Mouse (Mus musculus) heart, embryonic 10.5 days (tissue): ENCODE results near the gene Stx4a. TPM values are rescaled to one million over a fixed set of nuclear protein-coding genes. Genes with fewer than 3 reads are reported as not detected.
"Not testable (repeated sequence)": the region's sequence is repeated elsewhere in the genome, so short reads cannot be mapped to it uniquely, and the experiment has no call there.

Experiments used
- DNase-seq: peaks from one replicate; pipeline ENCODE4 v3.0.0-alpha.2; 2017; ENCODE audit warnings: low spot score
- H3K27ac ChIP-seq: fragments of 300-500 bp; sonication (generic); 2 replicates; pipeline ENCODE4 v1.5.1; 2016; ENCODE audit warnings: mild to moderate bottlenecking
- H3K27me3 ChIP-seq: fragments of 300-500 bp; sonication (generic); 2 replicates; pipeline ENCODE4 v1.6.1; 2016; ENCODE audit warnings: mild to moderate bottlenecking; ENCODE audit not compliant: poor library complexity, insufficient read depth, severe bottlenecking
- H3K36me3 ChIP-seq: fragments of 300-500 bp; sonication (generic); 2 replicates; pipeline ENCODE4 v1.6.1; 2016; ENCODE audit warnings: mild to moderate bottlenecking, moderate library complexity
- H3K4me1 ChIP-seq: fragments of 300-500 bp; sonication (generic); 2 replicates; pipeline ENCODE4 v1.6.1; 2016; ENCODE audit warnings: mild to moderate bottlenecking
- H3K4me3 ChIP-seq: fragments of 300-500 bp; sonication (generic); 2 replicates; pipeline ENCODE4 v1.5.1; 2016; ENCODE audit warnings: mild to moderate bottlenecking, moderate library complexity
- H3K9me3 ChIP-seq: fragments of 300-500 bp; sonication (generic); 2 replicates; pipeline ENCODE4 v1.6.1; 2016; ENCODE audit warnings: mild to moderate bottlenecking, moderate library complexity
- WGBS: fragments of 180-500 bp; shearing (Covaris S2); methylation state at CpG from one replicate; pipeline ENCODE4 v1.1.7; 2016; 5-methylcytosine and 5-hydroxymethylcytosine counted together
- polyA plus RNA-seq: library from polyadenylated mRNA; unstranded; fragments of >200 nt; fragmentation: Nextera tagmentation; extraction: Ambion mirVana; gene quantifications from 2 replicates; pipeline ENCODE4 v1.2.1, GENCODE M21; 2016

Stx4a gene
- polyA plus RNA-seq: 32.4 and 36.3 TPM in 2 replicates

GRCm38 (mm10) chr7:127824176-127824871 lies at the start of gene Stx4a, which contains the start of gene Stx1b:
Gene Stx4a (plus strand): TSS chr7:127824294.
Gene Stx1b (minus strand): TSS chr7:127824549.
- H3K4me3 ChIP-seq: peak within 1 kb of the TSS; percentile 72
- H3K36me3 ChIP-seq: no peaks in the 10 kb centered on the region
- H3K27ac ChIP-seq: peak within 1 kb of the TSS; percentile 84
- peaks cover 27% of the 10 kb centered on the region for H3K4me1 ChIP-seq
- H3K27me3 ChIP-seq: no peaks in the 10 kb centered on the region; the same call in 1 of the 2 replicates
- 4% methylated on average over 34 of the region's 38 CpGs for WGBS
- no peak for DNase-seq
- no peaks in the 10 kb centered on the region for H3K9me3 ChIP-seq

GRCm38 (mm10) chr7:127775837-127776236 lies 48.3 kb upstream of the Stx4a start:
- not testable (repeated sequence) for H3K9me3 ChIP-seq, H3K27me3 ChIP-seq, DNase-seq
- Histone ChIP-seq H3K27ac (peak overlapping the region; percentile 99), H3K4me1 (peaks cover 20% of the 10 kb centered on the region), H3K36me3 (peaks cover 24% of the 10 kb centered on the region), H3K4me3 (peak overlapping the region; percentile 96)
- 71% methylated on average over 7 of the region's 7 CpGs for WGBS

DNA sequence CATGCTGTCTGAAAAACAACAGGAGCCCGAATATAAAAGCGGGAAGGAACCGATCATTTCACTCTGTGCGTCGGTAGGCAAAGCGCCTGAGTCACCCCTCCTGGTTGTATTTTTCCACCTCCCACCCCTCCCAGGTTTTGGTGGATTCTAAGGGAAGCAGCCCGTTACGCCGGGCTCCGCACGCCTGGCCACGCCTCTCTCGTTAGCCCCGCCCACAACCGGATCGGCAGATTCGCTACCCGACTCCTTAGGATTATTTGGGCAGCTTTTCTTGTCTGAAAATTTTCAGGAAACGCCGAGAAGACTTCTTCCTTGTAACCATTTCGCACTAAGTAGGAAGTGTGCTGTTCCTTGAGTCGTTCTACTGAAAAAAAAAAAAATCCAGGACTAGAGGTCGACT lies 47.7 kb upstream of the Stx4a start, which contains the start of gene Setd1a:
Gene Setd1a (plus strand): TSS at position 245 of the 400 bp plus-strand sequence.
- DNase-seq: peak; percentile 90
- 0% methylated on average over 23 of the region's 23 CpGs for WGBS
- Histone ChIP-seq H3K27ac (peak within 1 kb of the TSS; percentile 99), H3K4me3 (peak within 1 kb of the TSS; percentile 96), H3K36me3 (peaks cover 30% of the 10 kb centered on the region), H3K27me3 (no peaks in the 10 kb centered on the region), H3K9me3 (no peaks in the 10 kb centered on the region), H3K4me1 (peaks cover 15% of the 10 kb centered on the region)

- under 1% methylated on average over 68 of the region's 70 CpGs for WGBS
- peaks cover 15% of the 10 kb centered on the region for H3K4me1 ChIP-seq
- H3K4me3 ChIP-seq: peak overlapping the region; percentile 96
- no peaks in the 10 kb centered on the region for H3K27me3 ChIP-seq
- H3K9me3 ChIP-seq: no peaks in the 10 kb centered on the region
- peak; percentile 97 for DNase-seq
- H3K36me3 ChIP-seq: peaks cover 36% of the 10 kb centered on the region
- peak overlapping the region; percentile 99 for H3K27ac ChIP-seq
These were observed 47.1 kb upstream of the Stx4a start for GRCm38 (mm10) chr7:127776878-127777473.

- peak overlapping the region; percentile 96 for H3K4me3 ChIP-seq
- DNase-seq: peak; percentile 89
- H3K4me1 ChIP-seq: peaks cover 15% of the 10 kb centered on the region
- H3K27me3 ChIP-seq: no peaks in the 10 kb centered on the region
- H3K27ac ChIP-seq: peak overlapping the region; percentile 99
- 5% methylated on average over 57 of the region's 66 CpGs for WGBS
- no peaks in the 10 kb centered on the region for H3K9me3 ChIP-seq
- H3K36me3 ChIP-seq: peaks cover 43% of the 10 kb centered on the region
These were observed 46.4 kb upstream of the Stx4a start for GRCm38 (mm10) chr7:127777474-127778266.

DNA sequence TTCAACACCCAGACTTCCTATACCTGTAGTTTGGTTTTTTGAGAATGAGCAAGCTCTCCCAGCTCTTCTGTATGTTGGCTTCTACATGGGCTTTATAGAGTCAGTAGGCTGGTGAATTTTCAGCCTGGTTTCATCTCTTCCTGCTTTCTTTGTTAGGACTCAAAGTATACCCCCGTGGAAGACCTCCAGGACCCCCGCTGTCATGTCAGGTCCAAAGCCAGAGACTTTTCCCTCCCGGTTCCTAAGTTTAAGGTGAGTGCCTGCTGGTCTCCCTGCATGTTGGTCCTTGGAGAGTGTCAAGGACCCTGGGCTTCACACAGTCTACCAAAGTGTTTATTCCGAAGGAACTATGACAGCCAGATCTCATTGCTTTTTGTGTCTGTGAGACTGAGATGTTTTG lies 45.7 kb upstream of the Stx4a start:
- Histone ChIP-seq H3K36me3 (peaks cover 48% of the 10 kb centered on the region), H3K4me3 (peak overlapping the region; percentile 96), H3K27me3 (no peaks in the 10 kb centered on the region), H3K27ac (peak overlapping the region; percentile 99; the same call in 1 of the 2 replicates), H3K9me3 (no peaks in the 10 kb centered on the region), H3K4me1 (peaks cover 15% of the 10 kb centered on the region)
- no peak for DNase-seq
- 77% methylated on average over 4 of the region's 4 CpGs for WGBS

DNA sequence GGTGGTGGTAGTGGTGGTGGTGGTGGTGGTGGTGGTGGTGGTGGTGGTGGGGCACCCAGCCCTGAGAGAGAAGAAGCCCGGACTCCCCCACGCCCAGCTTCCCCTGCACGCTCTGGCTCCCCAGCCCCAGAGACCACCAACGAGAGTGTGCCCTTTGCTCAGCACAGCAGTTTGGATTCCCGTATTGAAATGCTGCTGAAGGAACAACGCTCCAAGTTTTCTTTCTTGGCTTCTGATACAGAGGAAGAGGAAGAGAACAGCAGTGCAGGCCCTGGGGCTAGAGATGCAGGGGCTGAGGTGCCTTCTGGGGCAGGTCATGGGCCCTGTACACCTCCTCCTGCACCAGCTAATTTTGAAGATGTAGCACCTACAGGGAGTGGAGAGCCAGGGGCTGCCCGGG lies 38.8 kb upstream of the Stx4a start, which contains the start of gene Gm49388:
Gene Gm49388 (plus strand): TSS at position 301 of the 400 bp plus-strand sequence.
- Histone ChIP-seq H3K4me3 (no peak within 1 kb of the TSS), H3K36me3 (peaks cover 97% of the 10 kb centered on the region), H3K27ac (no peak within 1 kb of the TSS), H3K9me3 (no peaks in the 10 kb centered on the region), H3K27me3 (no peaks in the 10 kb centered on the region), H3K4me1 (0 out of 2 replicates have a peak, but pooled peaks cover 7% of the 10 kb centered on the region)
- WGBS: 93% methylated on average over 7 of the region's 7 CpGs
- no peak for DNase-seq

DNA sequence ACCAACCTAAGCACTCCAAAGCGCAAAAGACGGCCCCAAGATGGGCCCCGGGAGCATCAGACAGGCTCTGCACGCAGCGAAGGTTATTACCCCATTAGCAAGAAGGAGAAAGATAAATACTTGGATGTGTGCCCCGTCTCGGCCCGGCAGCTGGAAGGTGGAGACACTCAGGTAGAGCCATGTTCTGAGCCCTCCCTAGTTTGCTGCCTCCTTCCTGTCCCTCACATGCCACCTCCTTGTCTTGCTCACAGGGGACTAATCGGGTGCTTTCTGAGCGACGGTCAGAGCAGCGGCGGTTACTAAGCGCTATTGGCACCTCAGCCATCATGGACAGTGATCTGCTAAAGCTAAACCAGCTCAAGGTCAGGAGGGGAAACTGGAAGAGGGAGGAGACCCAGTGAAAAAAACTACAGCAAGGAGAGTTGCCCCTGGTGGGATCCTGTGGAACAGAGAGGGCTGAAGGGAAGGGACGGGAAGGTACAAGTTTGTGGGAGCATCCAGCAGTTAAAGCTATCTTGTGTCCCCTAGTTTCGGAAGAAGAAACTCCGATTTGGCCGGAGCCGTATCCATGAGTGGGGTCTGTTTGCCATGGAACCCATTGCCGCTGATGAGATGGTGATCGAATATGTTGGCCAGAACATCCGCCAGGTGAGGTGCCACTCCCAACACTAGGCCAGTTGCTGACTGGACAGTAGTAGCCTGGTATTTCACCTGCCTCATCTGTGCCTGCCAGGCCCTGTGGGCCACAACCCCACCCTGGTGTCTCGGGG lies 26.8 kb upstream of the Stx4a start:
- H3K4me1 ChIP-seq: peaks cover 15% of the 10 kb centered on the region
- H3K9me3 ChIP-seq: no peaks in the 10 kb centered on the region
- peaks cover 90% of the 10 kb centered on the region for H3K36me3 ChIP-seq
- no peak for DNase-seq
- no peaks in the 10 kb centered on the region for H3K27me3 ChIP-seq
- H3K27ac ChIP-seq: no peak overlapping the region
- 92% methylated on average over 23 of the region's 23 CpGs for WGBS
- H3K4me3 ChIP-seq: no peak overlapping the region

DNA sequence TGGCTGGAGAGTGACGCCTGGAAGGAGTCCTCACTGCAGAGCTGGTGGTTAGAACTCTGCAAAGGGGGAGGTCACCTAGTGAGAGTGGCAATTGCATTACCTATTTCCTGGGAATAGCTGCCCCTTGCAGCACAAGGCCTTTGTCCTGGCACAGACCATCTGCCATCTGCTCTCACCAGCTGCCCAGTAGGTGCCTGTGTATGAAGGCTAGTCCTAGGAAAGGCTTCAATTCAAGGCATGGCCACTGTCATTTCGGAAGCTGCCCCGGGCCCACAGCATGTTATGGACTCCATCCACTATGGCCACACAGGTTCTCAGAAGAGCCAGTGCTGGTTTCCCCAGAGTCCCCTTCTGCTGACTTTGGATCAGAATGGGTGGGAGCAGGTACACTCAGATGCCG lies 25.5 kb upstream of the Stx4a start:
- Histone ChIP-seq H3K27me3 (no peaks in the 10 kb centered on the region), H3K9me3 (no peaks in the 10 kb centered on the region), H3K27ac (no peak overlapping the region), H3K36me3 (peaks cover 85% of the 10 kb centered on the region), H3K4me3 (no peak overlapping the region), H3K4me1 (peaks cover 15% of the 10 kb centered on the region)
- DNase-seq: no peak
- WGBS: 90% methylated on average over 4 of the region's 4 CpGs

GRCm38 (mm10) chr7:127799211-127799610 lies 24.9 kb upstream of the Stx4a start:
- no peak overlapping the region for H3K4me3 ChIP-seq
- WGBS: 91% methylated on average over 13 of the region's 13 CpGs

GRCm38 (mm10) chr7:127799738-127800137 lies 24.4 kb upstream of the Stx4a start:
- no peak for DNase-seq
- Histone ChIP-seq H3K4me3 (no peak overlapping the region), H3K27ac (no peak overlapping the region), H3K9me3 (no peaks in the 10 kb centered on the region), H3K4me1 (peaks cover 15% of the 10 kb centered on the region), H3K27me3 (no peaks in the 10 kb centered on the region), H3K36me3 (peaks cover 75% of the 10 kb centered on the region)
- WGBS: 92% methylated on average over 1 of the region's 1 CpGs

More at GRCm38 (mm10) chr7:127799211-127799610, 24.9 kb upstream of the Stx4a start:
- no peak for DNase-seq
- no peaks in the 10 kb centered on the region for H3K9me3 ChIP-seq
- H3K27ac ChIP-seq: no peak overlapping the region
- H3K4me1 ChIP-seq: peaks cover 15% of the 10 kb centered on the region
- H3K36me3 ChIP-seq: peaks cover 78% of the 10 kb centered on the region
- H3K27me3 ChIP-seq: no peaks in the 10 kb centered on the region

GRCm38 (mm10) chr7:127800435-127801009 lies 23.6 kb upstream of the Stx4a start, which contains the start of gene Hsd3b7:
Gene Hsd3b7 (plus strand): TSS chr7:127800604.
- H3K36me3 ChIP-seq: peaks cover 67% of the 10 kb centered on the region
- peak; percentile 93 for DNase-seq
- no peaks in the 10 kb centered on the region for H3K27me3 ChIP-seq
- no peaks in the 10 kb centered on the region for H3K9me3 ChIP-seq
- peak within 1 kb of the TSS; percentile 43 for H3K4me3 ChIP-seq
- WGBS: 24% methylated on average over 6 of the region's 6 CpGs
- peak within 1 kb of the TSS; percentile 78 for H3K27ac ChIP-seq
- peaks cover 15% of the 10 kb centered on the region for H3K4me1 ChIP-seq
